Mouse (Mus musculus) lung, postnatal 14 days (tissue): ENCODE data around the gene Sh2b3.

Experiments used
- DNase-seq: peaks from one replicate; pipeline ENCODE4 v3.0.0; 2021

Gene Sh2b3

GRCm38 (mm10) chr5:121783862-121784500 lies 53.5 kb downstream of the Sh2b3 start:
- DNase-seq = peak; percentile 48

GRCm38 (mm10) chr5:121782467-121782866 lies 55.0 kb downstream of the Sh2b3 start:
- DNase-seq = no peak

- no peak for DNase-seq
These were observed 57.3 kb downstream of the Sh2b3 start for GRCm38 (mm10) chr5:121780180-121780579.

- DNase-seq = no peak
These were observed 58.8 kb downstream of the Sh2b3 start for GRCm38 (mm10) chr5:121778485-121779119.

GRCm38 (mm10) chr5:121771611-121772010 lies 65.8 kb downstream of the Sh2b3 start:
- DNase-seq = no peak

- peak; percentile 63 for DNase-seq
These were observed 67.6 kb downstream of the Sh2b3 start for GRCm38 (mm10) chr5:121769827-121770226.

GRCm38 (mm10) chr5:121767564-121767963 lies 69.9 kb downstream of the Sh2b3 start:
- DNase-seq = no peak

- DNase-seq = no peak
These were observed 71.2 kb downstream of the Sh2b3 start for GRCm38 (mm10) chr5:121766038-121766773.
